Mouse (Mus musculus) heart, embryonic 13.5 days (tissue): Measurements from ENCODE around the gene Nts. TPM values are rescaled to one million over a fixed set of nuclear protein-coding genes. Genes with fewer than 3 reads are reported as not detected.
"Not testable (repeated sequence)": the region's sequence is repeated elsewhere in the genome, so short reads cannot be mapped to it uniquely, and the experiment has no call there.

ENCODE experiments used
- ATAC-seq: fragments of 200-750 bp; cut with Nextera tagmentation; 2 replicates; pipeline ENCODE4 v1.8.0; 2017; ENCODE audit warnings: moderate TSS enrichment; ENCODE audit not compliant: insufficient number of reproducible peaks, low FRiP score, low TSS enrichment; ENCODE audit errors: extremely low read depth
- H3K27ac ChIP-seq: fragments of 300-500 bp; sonication (generic); replicated peaks from 2 replicates; pipeline ENCODE4 v1.5.1; 2015; ENCODE audit warnings: moderate library complexity, mild to moderate bottlenecking, inconsistent platforms
- H3K27me3 ChIP-seq: fragments of 300-500 bp; sonication (generic); replicated peaks from 2 replicates; pipeline ENCODE4 v1.6.1; 2015; ENCODE audit warnings: mild to moderate bottlenecking, inconsistent platforms
- H3K36me3 ChIP-seq: fragments of 300-500 bp; sonication (generic); 2 replicates; pipeline ENCODE4 v1.6.1; 2015; ENCODE audit warnings: mild to moderate bottlenecking, inconsistent platforms
- H3K4me1 ChIP-seq: fragments of 300-500 bp; sonication (generic); 2 replicates; pipeline ENCODE4 v1.6.1; 2015; ENCODE audit warnings: inconsistent platforms
- H3K4me2 ChIP-seq: fragments of 300-500 bp; sonication (generic); 2 replicates; pipeline ENCODE4 v1.6.1; 2015; ENCODE audit warnings: inconsistent platforms, mild to moderate bottlenecking, moderate library complexity
- H3K4me3 ChIP-seq: fragments of 300-500 bp; sonication (generic); 2 replicates; pipeline ENCODE4 v1.5.1; 2015; ENCODE audit warnings: moderate library complexity, mild to moderate bottlenecking, inconsistent platforms
- H3K9ac ChIP-seq: fragments of 300-500 bp; sonication (generic); 2 replicates; pipeline ENCODE4 v1.6.1; 2015; ENCODE audit warnings: inconsistent platforms, mild to moderate bottlenecking, moderate library complexity
- H3K9me3 ChIP-seq: fragments of 300-500 bp; sonication (generic); 2 replicates; pipeline ENCODE4 v1.6.1; 2016; ENCODE audit warnings: inconsistent platforms
- WGBS: fragments of 180-500 bp; shearing (Covaris S2); methylation state at CpG from one replicate; pipeline ENCODE4 v1.1.7; 2015; ENCODE audit warnings: mixed read lengths; 5-methylcytosine and 5-hydroxymethylcytosine counted together
- polyA plus RNA-seq: library from polyadenylated mRNA; unstranded; fragments of >200 nt; fragmentation: Nextera tagmentation; extraction: Ambion mirVana; gene quantifications from 2 replicates; pipeline ENCODE4 v1.2.1, GENCODE M21; 2015

Nts gene
- polyA plus RNA-seq, 1 experiment from 2014 or later = 15.2 TPM

- not testable (repeated sequence) for H3K27me3 ChIP-seq, H3K36me3 ChIP-seq, ATAC-seq, H3K9ac ChIP-seq, H3K9me3 ChIP-seq, H3K27ac ChIP-seq, H3K4me1 ChIP-seq
- WGBS = 37% methylated on average over 6 of the region's 6 CpGs
- H3K4me3 ChIP-seq = peak overlapping the region; percentile 17; the same call in 1 of the 2 replicates
- peak overlapping the region; percentile 54 for H3K4me2 ChIP-seq
These were observed 54.8 kb downstream of the Nts start for GRCm38 (mm10) chr10:102435467-102435866.

GRCm38 (mm10) chr10:102435048-102435447, 55.2 kb downstream of the Nts start:
- not testable (repeated sequence) for H3K36me3 ChIP-seq, H3K4me3 ChIP-seq, H3K4me1 ChIP-seq, H3K9ac ChIP-seq, H3K9me3 ChIP-seq, H3K27me3 ChIP-seq, H3K27ac ChIP-seq, ATAC-seq
- 0 out of 2 replicates have a peak overlapping the region, but pooled peaks have one; percentile 54 for H3K4me2 ChIP-seq
- WGBS = 3% methylated on average over 7 of the region's 7 CpGs

Other genes starting within 250 kb of the Nts start
- 1.1 and 1.6 TPM in 2 replicates for gene Rassf9, start 21.7 kb upstream of the Nts start, polyA plus RNA-seq